Mouse (Mus musculus): ENCODE measurements at regions not wholly inside any gene's neighbourhood (a gene's known extent, or its start where the extent isn't known, plus 50 kb on each side); places are given as distances from the start of the nearest gene placed in this dataset.

DNA sequence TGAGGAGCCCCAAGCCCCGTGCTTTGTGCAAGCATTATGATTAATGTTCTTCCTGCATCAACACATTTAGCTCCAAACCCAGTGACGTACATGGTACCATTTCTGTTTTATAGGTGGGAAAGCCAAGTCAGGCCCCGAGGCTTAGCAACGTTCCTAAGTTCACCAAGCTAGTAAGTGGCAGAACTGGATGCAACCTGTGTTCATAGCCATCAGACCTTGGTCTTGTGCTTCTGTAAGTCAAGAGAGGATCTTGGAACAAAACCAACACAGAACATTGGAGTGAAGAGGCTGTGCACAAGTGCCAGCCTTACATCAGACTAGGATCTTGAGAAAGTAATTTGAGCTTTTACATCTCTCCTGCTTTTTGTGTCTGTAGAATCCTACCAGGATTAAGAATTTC, 71.3 kb downstream of the Cdc7 start:
- H3K27ac ChIP-seq (ENCODE audit: low read depth, low read length), result no peak overlapping the region
- H3K36me3 ChIP-seq (ENCODE audit: control insufficient read depth, insufficient read depth, low read length), result no peaks in the 10 kb centered on the region
- 68% methylated on average over 4 of the region's 4 CpGs for WGBS (ENCODE audit: insufficient replicate concordance)
- no peak overlapping the region for H3K4me3 ChIP-seq (ENCODE audit: low read depth, low read length)
- H3K9me3 ChIP-seq (replicated peaks; ENCODE audit: control insufficient read depth, low read length), result no peaks in the 10 kb centered on the region
- H3K9ac ChIP-seq (ENCODE audit: low read depth, low read length), result no peak overlapping the region
- no peak for ATAC-seq (replicated peaks; ENCODE audit: insufficient number of reproducible peaks, low FRiP score, low TSS enrichment)
- H3K4me2 ChIP-seq, result no peak overlapping the region
- no peaks in the 10 kb centered on the region for H3K27me3 ChIP-seq (ENCODE audit: control insufficient read depth, insufficient read depth, low read length)
- no peaks in the 10 kb centered on the region for H3K4me1 ChIP-seq (ENCODE audit: control insufficient read depth, insufficient read depth, low read length)

DNA sequence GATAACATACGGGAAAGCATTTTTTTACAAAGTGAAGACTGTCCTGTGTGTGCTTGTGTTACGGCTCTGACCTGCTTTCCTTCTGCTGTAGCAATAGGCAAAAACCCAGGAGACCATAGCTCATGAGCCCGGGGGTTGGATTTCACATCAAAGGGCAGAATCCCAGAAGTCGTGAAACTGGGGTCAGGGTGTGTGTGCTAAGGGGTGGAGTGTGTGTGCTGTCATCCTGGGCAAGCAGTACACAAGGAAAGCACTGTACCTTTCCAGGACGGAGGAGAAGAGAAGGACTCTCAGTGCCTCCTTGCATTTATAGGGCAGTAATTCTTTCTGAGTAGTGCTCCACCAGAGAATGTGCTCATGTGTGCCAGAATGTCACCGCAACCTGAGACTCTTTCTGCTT, 71.7 kb downstream of the Cdc7 start:
- no peak overlapping the region for H3K9ac ChIP-seq (ENCODE audit: low read depth, low read length)
- ATAC-seq (replicated peaks; ENCODE audit: insufficient number of reproducible peaks, low FRiP score, low TSS enrichment), result no peak
- H3K27ac ChIP-seq (ENCODE audit: low read depth, low read length), result no peak overlapping the region
- no peak overlapping the region for H3K4me3 ChIP-seq (ENCODE audit: low read depth, low read length)
- no peaks in the 10 kb centered on the region for H3K36me3 ChIP-seq (ENCODE audit: control insufficient read depth, insufficient read depth, low read length)
- no peak overlapping the region for H3K4me2 ChIP-seq
- no peaks in the 10 kb centered on the region for H3K27me3 ChIP-seq (ENCODE audit: control insufficient read depth, insufficient read depth, low read length)
- WGBS (ENCODE audit: insufficient replicate concordance), result 57% methylated on average over 6 of the region's 6 CpGs
- H3K9me3 ChIP-seq (replicated peaks; ENCODE audit: control insufficient read depth, low read length), result no peaks in the 10 kb centered on the region
- no peaks in the 10 kb centered on the region for H3K4me1 ChIP-seq (ENCODE audit: control insufficient read depth, insufficient read depth, low read length)

DNA sequence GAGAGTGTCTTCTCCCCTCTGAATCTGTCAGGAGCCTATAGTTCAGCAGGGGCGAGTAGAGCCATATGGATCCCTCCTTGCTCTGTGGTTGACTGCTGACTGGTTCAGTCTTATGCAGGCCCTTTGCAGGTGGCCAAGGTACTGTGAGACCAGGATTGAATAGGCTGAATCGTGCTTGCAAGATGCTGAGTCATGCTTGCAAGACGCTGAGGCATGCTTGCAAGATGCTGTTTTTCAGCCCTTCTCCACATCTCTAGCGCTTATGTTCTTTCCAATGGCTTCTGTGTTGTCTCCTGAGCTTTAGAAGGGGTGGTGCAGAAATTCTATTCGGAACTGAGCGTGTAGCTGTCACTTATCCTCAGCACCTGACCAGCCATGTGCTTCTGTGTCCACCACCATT, 72.4 kb downstream of the Cdc7 start:
- 68% methylated on average over 6 of the region's 6 CpGs for WGBS (ENCODE audit: insufficient replicate concordance)

GRCm38 (mm10) chr5:107037087-107037486, 73.0 kb downstream of the Cdc7 start:
- Histone ChIP-seq H3K4me1 (ENCODE audit: control insufficient read depth, insufficient read depth, low read length) (no peaks in the 10 kb centered on the region), H3K4me3 (ENCODE audit: low read depth, low read length) (no peak overlapping the region), H3K27ac (ENCODE audit: low read depth, low read length) (no peak overlapping the region), H3K36me3 (ENCODE audit: control insufficient read depth, insufficient read depth, low read length) (no peaks in the 10 kb centered on the region), H3K9ac (ENCODE audit: low read depth, low read length) (no peak overlapping the region), H3K27me3 (ENCODE audit: control insufficient read depth, insufficient read depth, low read length) (no peaks in the 10 kb centered on the region), H3K9me3 (replicated peaks; ENCODE audit: control insufficient read depth, low read length) (no peaks in the 10 kb centered on the region), H3K4me2 (no peak overlapping the region)
- WGBS (ENCODE audit: insufficient replicate concordance), result 82% methylated on average over 6 of the region's 6 CpGs
- no peak for ATAC-seq (replicated peaks; ENCODE audit: insufficient number of reproducible peaks, low FRiP score, low TSS enrichment)

More for the DNA sequence above, 72.4 kb downstream of the Cdc7 start:
- H3K27ac ChIP-seq (ENCODE audit: low read depth, low read length), result no peak overlapping the region
- no peaks in the 10 kb centered on the region for H3K27me3 ChIP-seq (ENCODE audit: control insufficient read depth, insufficient read depth, low read length)
- no peaks in the 10 kb centered on the region for H3K4me1 ChIP-seq (ENCODE audit: control insufficient read depth, insufficient read depth, low read length)
- H3K36me3 ChIP-seq (ENCODE audit: control insufficient read depth, insufficient read depth, low read length), result no peaks in the 10 kb centered on the region
- no peak overlapping the region for H3K9ac ChIP-seq (ENCODE audit: low read depth, low read length)
- no peak for ATAC-seq (replicated peaks; ENCODE audit: insufficient number of reproducible peaks, low FRiP score, low TSS enrichment)
- no peaks in the 10 kb centered on the region for H3K9me3 ChIP-seq (replicated peaks; ENCODE audit: control insufficient read depth, low read length)
- no peak overlapping the region for H3K4me3 ChIP-seq (ENCODE audit: low read depth, low read length)
- no peak overlapping the region for H3K4me2 ChIP-seq

GRCm38 (mm10) chr5:107039340-107039739, 75.2 kb downstream of the Cdc7 start:
- no peaks in the 10 kb centered on the region for H3K9me3 ChIP-seq (replicated peaks; ENCODE audit: control insufficient read depth, low read length)
- WGBS (ENCODE audit: insufficient replicate concordance), result 94% methylated on average over 8 of the region's 8 CpGs

GRCm38 (mm10) chr5:107039956-107040355, 75.8 kb downstream of the Cdc7 start:
- ATAC-seq (replicated peaks; ENCODE audit: insufficient number of reproducible peaks, low FRiP score, low TSS enrichment), result no peak
- WGBS (ENCODE audit: insufficient replicate concordance), result 86% methylated on average over 6 of the region's 6 CpGs

More at GRCm38 (mm10) chr5:107039340-107039739, 75.2 kb downstream of the Cdc7 start:
- no peak overlapping the region for H3K4me3 ChIP-seq (ENCODE audit: low read depth, low read length)
- no peaks in the 10 kb centered on the region for H3K36me3 ChIP-seq (ENCODE audit: control insufficient read depth, insufficient read depth, low read length)
- no peak for ATAC-seq (replicated peaks; ENCODE audit: insufficient number of reproducible peaks, low FRiP score, low TSS enrichment)
- H3K4me2 ChIP-seq, result no peak overlapping the region
- no peak overlapping the region for H3K9ac ChIP-seq (ENCODE audit: low read depth, low read length)
- H3K4me1 ChIP-seq (ENCODE audit: control insufficient read depth, insufficient read depth, low read length), result no peaks in the 10 kb centered on the region
- H3K27me3 ChIP-seq (ENCODE audit: control insufficient read depth, insufficient read depth, low read length), result no peaks in the 10 kb centered on the region; the same call in 1 of the 2 replicates
- H3K27ac ChIP-seq (ENCODE audit: low read depth, low read length), result no peak overlapping the region

DNA sequence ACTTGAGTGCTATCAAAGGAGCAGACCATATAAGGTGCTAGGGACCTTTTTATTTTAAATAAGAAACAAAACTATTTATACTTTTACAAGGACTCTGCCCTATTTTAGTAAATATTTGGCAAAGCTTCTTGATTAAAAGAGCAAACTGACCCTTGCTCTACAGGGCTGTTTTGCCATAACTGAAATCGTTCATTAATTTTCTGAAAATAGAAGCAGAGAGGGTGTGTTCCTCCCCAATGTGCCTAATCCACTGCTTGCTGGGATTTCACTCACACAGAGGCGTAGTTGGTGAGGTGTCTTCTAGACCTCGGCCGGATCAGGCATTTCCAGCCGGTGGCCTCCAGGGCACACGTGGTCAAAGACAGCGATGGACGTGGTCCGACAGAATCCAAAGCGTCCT, 76.4 kb downstream of the Cdc7 start:
- Histone ChIP-seq H3K4me3 (ENCODE audit: low read depth, low read length) (no peak overlapping the region), H3K4me1 (ENCODE audit: control insufficient read depth, insufficient read depth, low read length) (peaks cover 7% of the 10 kb centered on the region), H3K27me3 (ENCODE audit: control insufficient read depth, insufficient read depth, low read length) (no peaks in the 10 kb centered on the region; the same call in 1 of the 2 replicates), H3K4me2 (no peak overlapping the region), H3K9ac (ENCODE audit: low read depth, low read length) (no peak overlapping the region), H3K36me3 (ENCODE audit: control insufficient read depth, insufficient read depth, low read length) (no peaks in the 10 kb centered on the region), H3K9me3 (replicated peaks; ENCODE audit: control insufficient read depth, low read length) (no peaks in the 10 kb centered on the region), H3K27ac (ENCODE audit: low read depth, low read length) (no peak overlapping the region)
- no peak for ATAC-seq (replicated peaks; ENCODE audit: insufficient number of reproducible peaks, low FRiP score, low TSS enrichment)
- 84% methylated on average over 10 of the region's 10 CpGs for WGBS (ENCODE audit: insufficient replicate concordance)

More at GRCm38 (mm10) chr5:107039956-107040355, 75.8 kb downstream of the Cdc7 start:
- Histone ChIP-seq H3K36me3 (ENCODE audit: control insufficient read depth, insufficient read depth, low read length) (no peaks in the 10 kb centered on the region), H3K9ac (ENCODE audit: low read depth, low read length) (no peak overlapping the region), H3K27me3 (ENCODE audit: control insufficient read depth, insufficient read depth, low read length) (no peaks in the 10 kb centered on the region; the same call in 1 of the 2 replicates), H3K4me2 (no peak overlapping the region), H3K27ac (ENCODE audit: low read depth, low read length) (no peak overlapping the region), H3K9me3 (replicated peaks; ENCODE audit: control insufficient read depth, low read length) (no peaks in the 10 kb centered on the region), H3K4me3 (ENCODE audit: low read depth, low read length) (no peak overlapping the region), H3K4me1 (ENCODE audit: control insufficient read depth, insufficient read depth, low read length) (peaks cover 2% of the 10 kb centered on the region; the same call in 1 of the 2 replicates)

DNA sequence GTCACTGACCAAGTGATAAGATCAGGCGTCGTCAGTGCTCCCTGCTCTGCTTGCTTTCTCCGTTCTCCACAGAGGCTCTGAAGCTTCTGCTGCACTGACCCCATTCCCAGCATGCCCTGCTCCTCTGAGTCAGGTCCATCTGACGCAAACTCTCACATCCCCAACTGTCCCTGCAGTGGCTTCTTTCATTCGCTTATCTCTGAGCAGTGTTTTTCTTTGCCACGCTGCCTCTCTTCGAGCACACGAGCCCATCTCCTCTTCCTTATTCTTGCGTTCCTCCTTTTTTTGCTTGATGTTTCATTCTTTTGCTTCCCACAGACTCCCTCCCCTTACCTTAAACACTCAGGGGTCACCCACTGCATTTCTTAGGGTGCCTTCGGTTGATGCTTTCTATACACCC, 81.0 kb downstream of the Cdc7 start:
- Histone ChIP-seq H3K4me1 (ENCODE audit: control insufficient read depth, insufficient read depth, low read length) (peaks cover 41% of the 10 kb centered on the region), H3K9me3 (replicated peaks; ENCODE audit: control insufficient read depth, low read length) (no peaks in the 10 kb centered on the region), H3K9ac (ENCODE audit: low read depth, low read length) (no peak overlapping the region), H3K27me3 (ENCODE audit: control insufficient read depth, insufficient read depth, low read length) (peaks cover 3% of the 10 kb centered on the region; the same call in 1 of the 2 replicates), H3K27ac (ENCODE audit: low read depth, low read length) (no peak overlapping the region), H3K4me3 (ENCODE audit: low read depth, low read length) (no peak overlapping the region), H3K4me2 (no peak overlapping the region), H3K36me3 (ENCODE audit: control insufficient read depth, insufficient read depth, low read length) (no peaks in the 10 kb centered on the region)
- ATAC-seq (replicated peaks; ENCODE audit: insufficient number of reproducible peaks, low FRiP score, low TSS enrichment), result no peak
- 30% methylated on average over 10 of the region's 10 CpGs for WGBS (ENCODE audit: insufficient replicate concordance)

- ATAC-seq (replicated peaks; ENCODE audit: insufficient number of reproducible peaks, low FRiP score, low TSS enrichment), result no peak
- H3K4me2 ChIP-seq, result no peak overlapping the region
- no peaks in the 10 kb centered on the region for H3K36me3 ChIP-seq (ENCODE audit: control insufficient read depth, insufficient read depth, low read length)
- H3K9ac ChIP-seq (ENCODE audit: low read depth, low read length), result no peak overlapping the region
- H3K4me1 ChIP-seq (ENCODE audit: control insufficient read depth, insufficient read depth, low read length), result peaks cover 50% of the 10 kb centered on the region
- H3K27ac ChIP-seq (ENCODE audit: low read depth, low read length), result no peak overlapping the region
- 14% methylated on average over 4 of the region's 4 CpGs for WGBS (ENCODE audit: insufficient replicate concordance)
- peaks cover 3% of the 10 kb centered on the region; the same call in 1 of the 2 replicates for H3K27me3 ChIP-seq (ENCODE audit: control insufficient read depth, insufficient read depth, low read length)
- H3K4me3 ChIP-seq (ENCODE audit: low read depth, low read length), result no peak overlapping the region
- no peaks in the 10 kb centered on the region for H3K9me3 ChIP-seq (replicated peaks; ENCODE audit: control insufficient read depth, low read length)
Measured at GRCm38 (mm10) chr5:107046501-107046931, 82.4 kb downstream of the Cdc7 start.
